Mouse (Mus musculus) forebrain, embryonic 13.5 days (tissue): ENCODE measurements at regions not wholly inside any gene's neighbourhood (a gene's known extent, or its start where the extent isn't known, plus 50 kb on each side); places are given as distances from the start of the nearest gene placed in this dataset.

Source experiments
- ATAC-seq: fragments of 200-750 bp; cut with Nextera tagmentation; 2 replicates; pipeline ENCODE4 v1.8.0; 2017
- H3K27ac ChIP-seq: fragments of 300-500 bp; sonication (generic); 2 replicates; pipeline ENCODE4 v1.5.1; 2015; ENCODE audit warnings: inconsistent platforms, mild to moderate bottlenecking, moderate library complexity
- H3K27me3 ChIP-seq: fragments of 300-500 bp; sonication (generic); 2 replicates; pipeline ENCODE4 v1.6.1; 2015; ENCODE audit warnings: mild to moderate bottlenecking, inconsistent platforms
- H3K36me3 ChIP-seq: fragments of 300-500 bp; sonication (generic); 2 replicates; pipeline ENCODE4 v1.6.1; 2015; ENCODE audit warnings: mild to moderate bottlenecking, inconsistent platforms; ENCODE audit not compliant: poor library complexity, severe bottlenecking
- H3K4me1 ChIP-seq: fragments of 300-500 bp; sonication (generic); 2 replicates; pipeline ENCODE4 v1.6.1; 2015; ENCODE audit warnings: inconsistent platforms
- H3K4me2 ChIP-seq: fragments of 300-500 bp; sonication (generic); 2 replicates; pipeline ENCODE4 v1.6.1; 2015; ENCODE audit warnings: inconsistent platforms, mild to moderate bottlenecking, moderate library complexity
- H3K4me3 ChIP-seq: fragments of 300-500 bp; sonication (generic); 2 replicates; pipeline ENCODE4 v1.5.1; 2015; ENCODE audit warnings: mild to moderate bottlenecking, inconsistent platforms
- H3K9ac ChIP-seq: fragments of 300-500 bp; sonication (generic); 2 replicates; pipeline ENCODE4 v1.6.1; 2015; ENCODE audit warnings: mild to moderate bottlenecking, inconsistent platforms
- H3K9me3 ChIP-seq: fragments of 300-500 bp; sonication (generic); replicated peaks from 2 replicates; pipeline ENCODE4 v1.6.1; 2016; ENCODE audit warnings: inconsistent platforms
- WGBS: fragments of 180-500 bp; shearing (Covaris S2); methylation state at CpG from one replicate; pipeline ENCODE4 v1.1.7; 2015; 5-methylcytosine and 5-hydroxymethylcytosine counted together

GRCm38 (mm10) chr17:10105299-10105698 is 214.4 kb downstream of the Qk start:
- no peak overlapping the region for H3K4me3 ChIP-seq
- H3K4me2 ChIP-seq = no peak overlapping the region
- no peak overlapping the region for H3K27ac ChIP-seq
- no peaks in the 10 kb centered on the region for H3K27me3 ChIP-seq
- peaks cover 9% of the 10 kb centered on the region; the same call in 1 of the 2 replicates for H3K4me1 ChIP-seq
- no peaks in the 10 kb centered on the region for H3K36me3 ChIP-seq
- WGBS = 85% methylated on average over 3 of the region's 3 CpGs
- H3K9ac ChIP-seq = no peak overlapping the region
- no peak for ATAC-seq
- no peaks in the 10 kb centered on the region for H3K9me3 ChIP-seq

- Histone ChIP-seq H3K4me3 (no peak overlapping the region), H3K27ac (no peak overlapping the region), H3K9me3 (no peaks in the 10 kb centered on the region), H3K4me2 (no peak overlapping the region), H3K36me3 (no peaks in the 10 kb centered on the region), H3K27me3 (no peaks in the 10 kb centered on the region), H3K4me1 (peaks cover 4% of the 10 kb centered on the region; the same call in 1 of the 2 replicates), H3K9ac (no peak overlapping the region)
- no peak for ATAC-seq
- 72% methylated on average over 4 of the region's 4 CpGs for WGBS
These were observed 221.5 kb downstream of the Qk start for GRCm38 (mm10) chr17:10098199-10098598.

DNA sequence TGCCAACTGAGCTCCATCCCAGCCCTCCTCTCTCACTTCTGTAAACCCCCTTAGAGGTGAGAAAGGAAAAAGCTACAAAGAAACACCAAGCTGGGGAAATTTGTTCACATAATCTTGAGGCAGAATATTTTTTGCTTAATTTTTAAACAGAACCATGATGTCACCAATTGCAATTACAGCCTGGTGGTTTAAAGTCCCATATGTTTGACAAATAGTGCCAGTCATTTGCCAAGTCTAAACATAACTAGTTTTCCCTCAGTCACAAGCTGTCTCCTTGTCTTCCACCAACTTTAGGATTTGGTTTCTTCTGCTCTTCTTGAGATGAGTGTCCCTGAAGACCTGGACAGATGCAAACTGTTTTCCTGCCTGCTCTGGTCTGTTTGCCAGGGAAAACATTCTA is 222.0 kb downstream of the Qk start:
- 0 out of 2 replicates have a peak, but pooled peaks cover 4% of the 10 kb centered on the region for H3K9me3 ChIP-seq
- H3K27ac ChIP-seq = no peak overlapping the region
- no peaks in the 10 kb centered on the region for H3K36me3 ChIP-seq
- peaks cover 4% of the 10 kb centered on the region; the same call in 1 of the 2 replicates for H3K4me1 ChIP-seq
- no peak overlapping the region for H3K4me2 ChIP-seq
- H3K4me3 ChIP-seq = no peak overlapping the region
- H3K9ac ChIP-seq = no peak overlapping the region
- no peak for ATAC-seq
- no peaks in the 10 kb centered on the region for H3K27me3 ChIP-seq

- ATAC-seq = no peak
- no peaks in the 10 kb centered on the region for H3K27me3 ChIP-seq
- H3K4me2 ChIP-seq = no peak overlapping the region
- no peaks in the 10 kb centered on the region for H3K36me3 ChIP-seq
- no peak overlapping the region for H3K4me3 ChIP-seq
- H3K9ac ChIP-seq = no peak overlapping the region
- H3K27ac ChIP-seq = no peak overlapping the region
- H3K4me1 ChIP-seq = peaks cover 4% of the 10 kb centered on the region; the same call in 1 of the 2 replicates
- 0 out of 2 replicates have a peak, but pooled peaks cover 4% of the 10 kb centered on the region for H3K9me3 ChIP-seq
- 82% methylated on average over 3 of the region's 3 CpGs for WGBS
These were observed 223.8 kb downstream of the Qk start for GRCm38 (mm10) chr17:10095841-10096301.

- 0 out of 2 replicates have a peak, but pooled peaks cover 4% of the 10 kb centered on the region for H3K9me3 ChIP-seq
- no peaks in the 10 kb centered on the region for H3K27me3 ChIP-seq
- H3K4me2 ChIP-seq = no peak overlapping the region
- H3K36me3 ChIP-seq = no peaks in the 10 kb centered on the region
- peaks cover 4% of the 10 kb centered on the region; the same call in 1 of the 2 replicates for H3K4me1 ChIP-seq
- ATAC-seq = no peak
- 90% methylated on average over 3 of the region's 3 CpGs for WGBS
- H3K27ac ChIP-seq = no peak overlapping the region
- H3K4me3 ChIP-seq = no peak overlapping the region
- no peak overlapping the region for H3K9ac ChIP-seq
These were observed 225.5 kb downstream of the Qk start for GRCm38 (mm10) chr17:10094108-10094521.

DNA sequence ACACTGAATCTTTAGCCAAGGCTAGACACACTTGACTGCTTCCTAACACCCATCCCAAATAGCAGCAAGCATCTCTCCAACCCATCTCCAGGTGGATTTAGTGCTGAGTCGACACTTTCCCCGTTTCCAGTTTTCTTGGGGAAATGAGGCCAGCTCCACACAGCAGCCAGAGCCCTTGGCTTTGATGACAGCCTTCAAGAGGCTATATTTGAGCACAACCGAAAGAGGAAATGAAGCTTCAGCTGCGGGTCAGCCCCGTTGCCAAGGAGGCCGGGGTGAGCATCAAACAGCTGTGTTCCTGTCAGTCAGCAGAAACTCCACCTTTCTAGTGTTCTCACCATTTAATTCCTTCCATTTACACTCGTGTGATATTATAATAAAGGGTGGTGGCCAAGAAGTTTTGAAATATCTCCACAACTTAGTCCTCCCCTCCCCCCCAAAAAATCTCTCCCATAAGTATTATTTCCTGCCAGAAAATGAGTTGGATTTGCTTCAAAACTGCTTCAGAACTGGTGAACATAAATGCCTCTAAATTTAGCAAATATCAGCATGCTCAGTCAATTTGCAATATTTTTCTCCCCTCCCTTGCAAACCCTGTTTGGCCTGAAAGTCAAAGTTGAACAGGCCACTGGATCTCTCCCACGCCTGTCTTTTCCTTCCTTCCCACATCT is 226.1 kb downstream of the Qk start:
- H3K27ac ChIP-seq = no peak overlapping the region
- no peak for ATAC-seq
- H3K36me3 ChIP-seq = no peaks in the 10 kb centered on the region
- no peak overlapping the region for H3K4me2 ChIP-seq
- H3K9me3 ChIP-seq = 0 out of 2 replicates have a peak, but pooled peaks cover 4% of the 10 kb centered on the region
- no peak overlapping the region for H3K4me3 ChIP-seq
- H3K9ac ChIP-seq = no peak overlapping the region
- peaks cover 4% of the 10 kb centered on the region; the same call in 1 of the 2 replicates for H3K4me1 ChIP-seq
- 84% methylated on average over 8 of the region's 8 CpGs for WGBS
- no peaks in the 10 kb centered on the region for H3K27me3 ChIP-seq

GRCm38 (mm10) chr17:10087192-10087886 is 232.3 kb downstream of the Qk start:
- H3K9ac ChIP-seq = no peak overlapping the region
- no peaks in the 10 kb centered on the region for H3K27me3 ChIP-seq
- no peak overlapping the region for H3K27ac ChIP-seq
- no peaks in the 10 kb centered on the region for H3K9me3 ChIP-seq
- no peaks in the 10 kb centered on the region for H3K4me1 ChIP-seq
- WGBS = 87% methylated on average over 7 of the region's 7 CpGs
- no peaks in the 10 kb centered on the region for H3K36me3 ChIP-seq
- no peak overlapping the region for H3K4me2 ChIP-seq
- no peak overlapping the region for H3K4me3 ChIP-seq
- no peak for ATAC-seq

DNA sequence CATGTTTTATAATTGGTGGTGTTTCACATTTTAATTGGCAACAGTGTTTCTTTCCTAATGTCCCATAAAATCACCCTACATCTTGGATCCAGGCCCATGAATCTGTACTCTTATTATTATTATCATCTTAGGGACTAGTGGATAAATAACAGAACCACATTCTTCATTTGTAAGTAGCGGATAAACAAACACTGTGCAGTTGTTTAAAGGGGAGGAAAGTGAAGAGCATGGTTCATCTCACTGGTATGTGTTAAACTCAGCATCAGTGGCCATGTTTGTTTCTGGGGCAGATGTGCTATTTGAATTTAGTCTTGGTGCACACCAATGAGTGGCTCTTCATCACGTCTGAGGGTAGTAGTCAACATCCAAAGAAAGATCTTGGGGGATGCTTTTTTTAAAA is 233.1 kb downstream of the Qk start:
- ATAC-seq = no peak
- Histone ChIP-seq H3K4me2 (no peak overlapping the region), H3K27ac (no peak overlapping the region), H3K27me3 (no peaks in the 10 kb centered on the region), H3K4me3 (no peak overlapping the region), H3K9me3 (no peaks in the 10 kb centered on the region), H3K36me3 (no peaks in the 10 kb centered on the region), H3K4me1 (no peaks in the 10 kb centered on the region), H3K9ac (no peak overlapping the region)
- WGBS = 91% methylated on average over 2 of the region's 2 CpGs

DNA sequence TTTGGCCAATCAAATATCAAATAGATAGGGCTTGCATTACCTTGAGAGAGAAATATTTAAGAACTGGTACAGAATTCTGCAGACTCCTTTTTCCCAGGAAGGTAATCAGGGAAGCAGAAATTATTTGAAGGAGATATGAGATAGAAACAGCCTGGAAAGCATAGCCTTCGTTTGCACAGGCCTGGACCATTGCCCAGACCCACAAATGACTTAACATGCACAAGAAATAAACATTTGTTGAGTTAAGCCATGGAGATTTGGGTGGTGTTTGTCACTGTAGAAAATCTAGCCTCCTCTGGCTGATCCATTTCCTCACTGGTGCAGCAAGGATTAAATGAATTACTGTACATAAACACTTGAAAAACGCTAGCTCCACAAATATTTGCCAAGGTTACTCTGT is 233.5 kb downstream of the Qk start:
- Histone ChIP-seq H3K27me3 (no peaks in the 10 kb centered on the region), H3K4me3 (no peak overlapping the region), H3K36me3 (no peaks in the 10 kb centered on the region), H3K9ac (no peak overlapping the region), H3K27ac (no peak overlapping the region), H3K4me1 (no peaks in the 10 kb centered on the region), H3K4me2 (no peak overlapping the region), H3K9me3 (no peaks in the 10 kb centered on the region)
- WGBS = 57% methylated on average over 2 of the region's 2 CpGs
- no peak for ATAC-seq

- Histone ChIP-seq H3K4me1 (no peaks in the 10 kb centered on the region), H3K36me3 (no peaks in the 10 kb centered on the region), H3K9me3 (no peaks in the 10 kb centered on the region), H3K4me2 (no peak overlapping the region), H3K4me3 (no peak overlapping the region), H3K9ac (no peak overlapping the region), H3K27me3 (no peaks in the 10 kb centered on the region), H3K27ac (no peak overlapping the region)
- ATAC-seq = no peak
- WGBS = 71% methylated on average over 10 of the region's 10 CpGs
These were observed 237.9 kb downstream of the Qk start for GRCm38 (mm10) chr17:10081721-10082120.

DNA sequence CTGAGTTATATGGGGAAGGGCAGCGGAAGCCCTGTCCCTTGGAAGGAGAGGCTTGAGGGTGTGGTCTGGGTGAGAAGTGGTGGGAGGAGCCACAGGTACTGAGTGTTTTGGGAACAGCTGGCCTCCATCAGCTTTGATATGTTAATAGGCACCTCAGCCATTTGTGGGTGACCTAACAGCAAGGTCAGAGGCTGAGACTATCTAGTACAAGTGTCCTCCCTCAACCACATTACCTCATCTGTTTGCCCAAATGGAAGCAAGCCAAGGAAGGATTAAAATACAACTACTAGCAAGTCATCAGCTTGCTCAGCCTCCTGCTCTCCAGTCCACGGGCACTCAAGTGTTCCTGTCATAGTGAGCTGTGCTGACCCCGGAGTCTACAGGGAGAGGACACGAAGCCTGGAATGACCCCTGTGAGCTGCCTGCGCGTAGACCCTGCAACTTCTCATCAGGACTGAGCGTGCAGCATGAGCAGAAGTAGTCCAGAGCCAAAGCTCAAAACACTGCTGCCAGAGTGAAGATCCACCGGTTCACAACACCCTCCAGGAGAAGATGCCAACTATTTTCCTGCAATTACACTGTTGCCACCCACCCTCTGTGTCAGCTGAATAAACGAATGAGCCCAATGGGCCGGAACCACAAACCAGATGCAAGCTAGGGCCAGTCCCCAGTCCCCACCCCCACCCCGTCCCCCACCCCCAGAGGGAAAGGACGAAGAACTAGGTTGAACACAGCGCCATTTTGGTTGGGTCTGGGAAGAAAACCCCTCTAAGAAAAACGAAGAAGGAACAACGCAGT is 239.6 kb downstream of the Qk start:
- Histone ChIP-seq H3K4me2 (no peak overlapping the region), H3K4me3 (no peak overlapping the region), H3K9ac (no peak overlapping the region), H3K36me3 (no peaks in the 10 kb centered on the region), H3K27ac (no peak overlapping the region), H3K27me3 (no peaks in the 10 kb centered on the region), H3K9me3 (no peaks in the 10 kb centered on the region), H3K4me1 (no peaks in the 10 kb centered on the region)
- WGBS = 88% methylated on average over 15 of the region's 15 CpGs
- ATAC-seq = no peak
